Mouse (Mus musculus): ENCODE measurements around the gene Fam181a. TPM values are rescaled to one million over a fixed set of nuclear protein-coding genes. Genes with fewer than 3 reads are reported as not detected.

Fam181a gene
- polyA plus RNA-seq, 1 experiment from 2014 or later, result 16.6 TPM

DNA sequence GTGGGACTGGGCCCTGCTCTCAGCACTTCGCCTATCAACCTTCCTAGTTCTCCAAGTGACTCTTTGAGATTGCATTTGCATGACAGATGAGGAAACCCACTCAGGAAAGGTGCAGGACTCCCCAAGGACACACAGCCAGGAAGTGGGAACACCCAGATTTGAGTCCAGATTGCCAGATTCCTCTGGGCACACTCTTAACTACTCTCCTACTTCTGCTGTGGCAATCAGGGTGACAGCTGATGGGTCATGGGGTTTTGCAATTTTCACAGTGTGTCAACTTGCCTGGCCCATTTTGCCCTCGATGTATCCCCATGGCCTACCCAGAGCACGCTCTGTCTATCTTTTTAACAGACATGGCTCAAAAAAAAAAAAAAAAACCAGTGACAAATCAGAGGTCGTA lies 15.8 kb downstream of the Fam181a start:
- H3K27ac ChIP-seq (ENCODE audit: low read depth, low read length), result no peak overlapping the region
- peaks cover 35% of the 10 kb centered on the region for H3K27me3 ChIP-seq (ENCODE audit: control insufficient read depth, insufficient read depth, low read length)
- H3K4me2 ChIP-seq (replicated peaks; ENCODE audit: low read depth, low read length), result no peak overlapping the region
- ATAC-seq (ENCODE audit: low FRiP score) (no peak), DNase-seq (ENCODE audit: low spot score) (no peak)
- no peaks in the 10 kb centered on the region; the same call in 1 of the 2 replicates for H3K4me1 ChIP-seq (replicated peaks; ENCODE audit: control insufficient read depth, insufficient read depth, low read length)
- no peak overlapping the region for H3K4me3 ChIP-seq (ENCODE audit: low read depth, low read length)
- 43% methylated on average over 4 of the region's 4 CpGs for WGBS
- H3K9me3 ChIP-seq (ENCODE audit: control insufficient read depth, low read length), result no peaks in the 10 kb centered on the region
- H3K9ac ChIP-seq (ENCODE audit: low read depth, low read length), result no peak overlapping the region
- H3K36me3 ChIP-seq (ENCODE audit: control insufficient read depth, insufficient read depth, low read length), result no peaks in the 10 kb centered on the region

DNA sequence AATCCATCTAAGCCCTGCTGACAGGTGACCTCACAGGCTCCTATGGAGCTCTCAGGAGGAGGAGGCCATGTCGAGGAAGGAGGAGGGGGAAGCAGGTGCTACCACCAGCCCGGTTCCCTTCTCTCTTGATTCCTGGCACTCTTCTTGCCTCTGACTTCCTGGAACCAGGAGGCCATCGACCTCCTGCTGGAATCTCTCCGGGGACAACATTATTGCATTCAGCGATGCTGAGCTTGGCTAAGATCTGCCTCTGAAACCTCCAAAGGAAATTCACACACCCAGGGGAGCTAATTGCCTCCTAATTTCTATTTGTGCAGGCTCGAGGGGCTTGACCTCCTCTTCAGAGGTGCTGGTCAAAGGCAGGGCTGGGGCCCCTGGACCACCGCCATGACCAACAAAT lies 16.3 kb downstream of the Fam181a start:
- 6% methylated on average over 7 of the region's 7 CpGs for WGBS
- H3K36me3 ChIP-seq (ENCODE audit: control insufficient read depth, insufficient read depth, low read length), result no peaks in the 10 kb centered on the region

GRCm38 (mm10) chr12:103328448-103329191 lies 17.8 kb downstream of the Fam181a start:
- 64% methylated on average over 7 of the region's 7 CpGs for WGBS
- Histone ChIP-seq H3K27ac (ENCODE audit: low read depth, low read length) (no peak overlapping the region), H3K36me3 (ENCODE audit: control insufficient read depth, insufficient read depth, low read length) (no peaks in the 10 kb centered on the region), H3K4me2 (replicated peaks; ENCODE audit: low read depth, low read length) (no peak overlapping the region), H3K27me3 (ENCODE audit: control insufficient read depth, insufficient read depth, low read length) (peaks cover 31% of the 10 kb centered on the region), H3K4me1 (replicated peaks; ENCODE audit: control insufficient read depth, insufficient read depth, low read length) (no peaks in the 10 kb centered on the region; the same call in 1 of the 2 replicates), H3K9me3 (ENCODE audit: control insufficient read depth, low read length) (no peaks in the 10 kb centered on the region), H3K4me3 (ENCODE audit: low read depth, low read length) (no peak overlapping the region), H3K9ac (ENCODE audit: low read depth, low read length) (no peak overlapping the region)
- ATAC-seq (ENCODE audit: low FRiP score) (no peak), DNase-seq (ENCODE audit: low spot score) (no peak)

More for the DNA sequence above, 16.3 kb downstream of the Fam181a start:
- Histone ChIP-seq H3K9ac (ENCODE audit: low read depth, low read length) (no peak overlapping the region), H3K9me3 (ENCODE audit: control insufficient read depth, low read length) (no peaks in the 10 kb centered on the region), H3K27me3 (ENCODE audit: control insufficient read depth, insufficient read depth, low read length) (peaks cover 35% of the 10 kb centered on the region), H3K4me2 (replicated peaks; ENCODE audit: low read depth, low read length) (no peak overlapping the region), H3K4me1 (replicated peaks; ENCODE audit: control insufficient read depth, insufficient read depth, low read length) (no peaks in the 10 kb centered on the region; the same call in 1 of the 2 replicates), H3K4me3 (ENCODE audit: low read depth, low read length) (no peak overlapping the region), H3K27ac (ENCODE audit: low read depth, low read length) (no peak overlapping the region)
- DNase-seq (ENCODE audit: low spot score) (peak; percentile 30), ATAC-seq (ENCODE audit: low FRiP score) (no peak)

GRCm38 (mm10) chr12:103331491-103331890 lies 20.7 kb downstream of the Fam181a start:
- DNase-seq (ENCODE audit: low spot score) (no peak), ATAC-seq (ENCODE audit: low FRiP score) (no peak)
- Histone ChIP-seq H3K36me3 (ENCODE audit: control insufficient read depth, insufficient read depth, low read length) (no peaks in the 10 kb centered on the region), H3K27me3 (ENCODE audit: control insufficient read depth, insufficient read depth, low read length) (peaks cover 16% of the 10 kb centered on the region; the same call in 1 of the 2 replicates), H3K9me3 (ENCODE audit: control insufficient read depth, low read length) (no peaks in the 10 kb centered on the region), H3K4me3 (ENCODE audit: low read depth, low read length) (no peak overlapping the region), H3K9ac (ENCODE audit: low read depth, low read length) (no peak overlapping the region), H3K27ac (ENCODE audit: low read depth, low read length) (no peak overlapping the region), H3K4me2 (replicated peaks; ENCODE audit: low read depth, low read length) (no peak overlapping the region), H3K4me1 (replicated peaks; ENCODE audit: control insufficient read depth, insufficient read depth, low read length) (no peaks in the 10 kb centered on the region; the same call in 1 of the 2 replicates)
- 71% methylated on average over 4 of the region's 4 CpGs for WGBS

DNA sequence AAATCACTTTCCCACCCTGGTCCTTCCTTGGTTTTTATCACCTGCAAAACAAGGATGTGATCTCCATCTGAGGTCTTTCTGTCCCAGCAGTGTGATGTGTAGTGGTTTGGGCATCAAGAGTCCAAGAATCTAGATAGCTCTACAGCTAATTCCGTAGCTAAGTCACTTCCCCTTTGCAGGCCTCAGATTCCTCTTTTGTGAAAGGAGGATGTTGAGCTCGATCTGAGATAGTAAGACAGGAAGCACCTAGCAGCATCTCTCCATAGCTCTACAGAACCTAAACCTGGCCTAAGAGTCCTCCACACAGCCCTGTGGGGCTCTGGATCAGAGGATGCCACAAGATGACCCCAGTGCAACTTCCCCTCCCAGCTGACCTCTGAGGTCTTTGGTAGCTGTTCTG lies 22.1 kb downstream of the Fam181a start:
- WGBS, result 93% methylated on average over 2 of the region's 2 CpGs
- ATAC-seq (ENCODE audit: low FRiP score), result no peak
- Histone ChIP-seq H3K4me2 (replicated peaks; ENCODE audit: low read depth, low read length) (no peak overlapping the region), H3K27ac (ENCODE audit: low read depth, low read length) (no peak overlapping the region), H3K36me3 (ENCODE audit: control insufficient read depth, insufficient read depth, low read length) (no peaks in the 10 kb centered on the region), H3K4me1 (replicated peaks; ENCODE audit: control insufficient read depth, insufficient read depth, low read length) (no peaks in the 10 kb centered on the region), H3K9ac (ENCODE audit: low read depth, low read length) (no peak overlapping the region), H3K27me3 (ENCODE audit: control insufficient read depth, insufficient read depth, low read length) (peaks cover 14% of the 10 kb centered on the region; the same call in 1 of the 2 replicates), H3K9me3 (ENCODE audit: control insufficient read depth, low read length) (no peaks in the 10 kb centered on the region), H3K4me3 (ENCODE audit: low read depth, low read length) (no peak overlapping the region)
- no peak for DNase-seq (ENCODE audit: low spot score)

DNA sequence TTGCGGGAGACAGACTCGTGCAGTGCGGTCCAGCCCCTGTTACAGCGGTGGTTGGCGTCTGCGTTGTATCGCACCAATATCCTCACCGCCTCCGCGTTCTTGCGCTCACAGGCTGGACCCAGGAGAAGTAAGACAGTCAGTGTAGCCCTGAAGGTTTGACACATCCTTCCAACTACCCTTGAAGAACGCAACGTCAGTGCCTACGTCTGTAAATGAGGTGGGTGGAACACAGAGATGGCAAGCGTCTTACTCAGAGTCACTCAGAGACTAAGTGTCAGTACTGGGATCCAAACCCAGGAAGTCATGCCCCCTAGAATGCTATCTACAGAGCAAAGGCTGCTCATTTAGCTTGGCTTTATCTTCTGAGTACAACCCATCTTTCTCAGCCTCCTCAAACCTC lies 22.7 kb downstream of the Fam181a start:
- Histone ChIP-seq H3K27ac (ENCODE audit: low read depth, low read length) (no peak overlapping the region), H3K4me2 (replicated peaks; ENCODE audit: low read depth, low read length) (no peak overlapping the region), H3K9ac (ENCODE audit: low read depth, low read length) (no peak overlapping the region), H3K9me3 (ENCODE audit: control insufficient read depth, low read length) (no peaks in the 10 kb centered on the region), H3K36me3 (ENCODE audit: control insufficient read depth, insufficient read depth, low read length) (no peaks in the 10 kb centered on the region), H3K27me3 (ENCODE audit: control insufficient read depth, insufficient read depth, low read length) (peaks cover 12% of the 10 kb centered on the region; the same call in 1 of the 2 replicates), H3K4me1 (replicated peaks; ENCODE audit: control insufficient read depth, insufficient read depth, low read length) (no peaks in the 10 kb centered on the region), H3K4me3 (ENCODE audit: low read depth, low read length) (no peak overlapping the region)
- WGBS, result 94% methylated on average over 15 of the region's 15 CpGs
- DNase-seq (ENCODE audit: low spot score) (no peak), ATAC-seq (ENCODE audit: low FRiP score) (no peak)

GRCm38 (mm10) chr12:103336766-103337165 lies 26.0 kb downstream of the Fam181a start:
- H3K9me3 ChIP-seq (ENCODE audit: control insufficient read depth, low read length), result no peaks in the 10 kb centered on the region
- ATAC-seq (ENCODE audit: low FRiP score) (no peak), DNase-seq (ENCODE audit: low spot score) (no peak)
- WGBS, result 80% methylated on average over 3 of the region's 3 CpGs
- H3K4me1 ChIP-seq (replicated peaks; ENCODE audit: control insufficient read depth, insufficient read depth, low read length), result no peaks in the 10 kb centered on the region
- H3K36me3 ChIP-seq (ENCODE audit: control insufficient read depth, insufficient read depth, low read length), result no peaks in the 10 kb centered on the region
- H3K27ac ChIP-seq (ENCODE audit: low read depth, low read length), result no peak overlapping the region
- no peak overlapping the region for H3K9ac ChIP-seq (ENCODE audit: low read depth, low read length)
- no peaks in the 10 kb centered on the region for H3K27me3 ChIP-seq (ENCODE audit: control insufficient read depth, insufficient read depth, low read length)
- H3K4me3 ChIP-seq (ENCODE audit: low read depth, low read length), result no peak overlapping the region
- no peak overlapping the region for H3K4me2 ChIP-seq (replicated peaks; ENCODE audit: low read depth, low read length)

DNA sequence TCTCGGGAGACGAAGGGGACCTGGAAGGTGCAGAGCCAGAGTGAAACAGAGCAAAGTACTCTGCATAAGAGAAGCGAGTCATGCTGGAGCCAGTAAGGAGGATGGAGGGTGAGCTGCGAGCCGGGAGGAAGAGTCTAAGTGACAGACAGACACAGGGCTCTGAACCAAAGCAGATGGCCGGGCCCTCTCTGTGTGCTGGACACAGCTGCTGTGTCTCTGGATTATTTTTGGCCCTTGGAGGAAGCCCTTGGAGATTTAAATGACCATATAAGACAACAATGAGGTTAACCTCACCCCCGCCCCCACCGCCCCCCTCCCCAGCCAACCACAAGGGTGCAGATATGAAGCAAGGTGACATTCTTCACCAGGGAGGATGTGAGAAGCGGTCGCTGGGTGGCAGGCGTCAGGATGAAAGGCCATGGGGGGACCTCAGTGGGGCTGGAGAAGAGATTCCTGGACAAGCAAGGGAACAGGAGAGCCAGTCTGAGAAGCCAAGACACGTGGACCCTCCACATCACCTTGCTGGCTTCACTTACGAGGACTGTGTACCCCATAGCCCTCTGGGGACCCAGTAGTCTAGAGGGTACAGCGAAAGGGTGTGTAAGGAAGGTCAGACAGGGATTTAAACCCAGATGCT lies 27.5 kb downstream of the Fam181a start:
- Histone ChIP-seq H3K9ac (ENCODE audit: low read depth, low read length) (no peak overlapping the region), H3K4me3 (ENCODE audit: low read depth, low read length) (no peak overlapping the region), H3K36me3 (ENCODE audit: control insufficient read depth, insufficient read depth, low read length) (no peaks in the 10 kb centered on the region), H3K27me3 (ENCODE audit: control insufficient read depth, insufficient read depth, low read length) (no peaks in the 10 kb centered on the region), H3K4me1 (replicated peaks; ENCODE audit: control insufficient read depth, insufficient read depth, low read length) (no peaks in the 10 kb centered on the region), H3K27ac (ENCODE audit: low read depth, low read length) (no peak overlapping the region), H3K9me3 (ENCODE audit: control insufficient read depth, low read length) (no peaks in the 10 kb centered on the region), H3K4me2 (replicated peaks; ENCODE audit: low read depth, low read length) (no peak overlapping the region)
- WGBS, result 71% methylated on average over 14 of the region's 14 CpGs
- ATAC-seq (ENCODE audit: low FRiP score) (no peak), DNase-seq (ENCODE audit: low spot score) (no peak)

DNA sequence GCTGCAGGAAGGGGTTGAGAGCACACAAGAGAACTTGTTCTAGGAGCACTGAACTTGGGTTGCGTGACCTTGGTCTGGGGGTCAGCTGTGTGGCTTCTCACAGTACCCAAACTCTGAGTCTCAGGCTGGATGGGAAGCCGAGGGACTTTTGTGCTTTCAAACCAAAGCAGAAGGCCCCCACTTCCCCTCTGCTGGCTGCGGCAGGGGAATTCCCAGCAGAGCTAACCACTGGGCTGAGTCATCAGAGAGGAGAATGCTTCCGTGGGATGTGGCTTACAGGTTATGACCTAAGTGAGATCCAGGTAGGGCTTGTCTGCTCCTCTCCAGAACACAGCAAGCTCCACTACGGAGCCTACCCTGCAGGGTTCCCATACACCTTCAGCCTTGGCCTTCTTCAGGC lies 30.4 kb downstream of the Fam181a start:
- WGBS, result 91% methylated on average over 5 of the region's 5 CpGs
- ATAC-seq (ENCODE audit: low FRiP score), result no peak

More for the DNA sequence above, 30.4 kb downstream of the Fam181a start:
- no peak for DNase-seq (ENCODE audit: low spot score)
- Histone ChIP-seq H3K4me1 (replicated peaks; ENCODE audit: control insufficient read depth, insufficient read depth, low read length) (no peaks in the 10 kb centered on the region), H3K36me3 (ENCODE audit: control insufficient read depth, insufficient read depth, low read length) (no peaks in the 10 kb centered on the region), H3K4me2 (replicated peaks; ENCODE audit: low read depth, low read length) (no peak overlapping the region), H3K27me3 (ENCODE audit: control insufficient read depth, insufficient read depth, low read length) (no peaks in the 10 kb centered on the region), H3K27ac (ENCODE audit: low read depth, low read length) (no peak overlapping the region), H3K4me3 (ENCODE audit: low read depth, low read length) (no peak overlapping the region), H3K9me3 (ENCODE audit: control insufficient read depth, low read length) (no peaks in the 10 kb centered on the region), H3K9ac (ENCODE audit: low read depth, low read length) (no peak overlapping the region)

All from hindbrain, embryonic 11.5 days (tissue).